Mouse (Mus musculus) kidney, adult 10 weeks (tissue): ENCODE results near the gene Hes6. TPM values are rescaled to one million over a fixed set of nuclear protein-coding genes. Genes with fewer than 3 reads are reported as not detected.

Experiments
- polyA plus RNA-seq: library from polyadenylated mRNA; stranded (reverse); fragments of 350-450 nt; fragmentation: Illumina TruSeq; extraction: RNeasy Lipid Tissue Mini Kit (QIAGEN cat#74804); gene quantifications from one replicate; pipeline ENCODE4 v1.2.3, GENCODE M21; 2014; ENCODE audit warnings: low read depth, low replicate concordance

Hes6 gene
- 0.44 TPM for polyA plus RNA-seq

GRCm38 (mm10) chr1:91413898-91414594 lies at the start of gene Hes6:
Gene Hes6, minus strand, starts transcription at chr1:91414038.

GRCm38 (mm10) chr1:91459059-91459809 lies 45.4 kb upstream of the Hes6 start, which contains the start of gene Per2:
Gene Per2, minus strand, starts transcription at chr1:91459324.

GRCm38 (mm10) chr1:91398260-91399062 lies 15.4 kb downstream of the Hes6 start, which contains the start of gene Ilkap:
Gene Ilkap, minus strand, starts transcription at chr1:91398815.

DNA sequence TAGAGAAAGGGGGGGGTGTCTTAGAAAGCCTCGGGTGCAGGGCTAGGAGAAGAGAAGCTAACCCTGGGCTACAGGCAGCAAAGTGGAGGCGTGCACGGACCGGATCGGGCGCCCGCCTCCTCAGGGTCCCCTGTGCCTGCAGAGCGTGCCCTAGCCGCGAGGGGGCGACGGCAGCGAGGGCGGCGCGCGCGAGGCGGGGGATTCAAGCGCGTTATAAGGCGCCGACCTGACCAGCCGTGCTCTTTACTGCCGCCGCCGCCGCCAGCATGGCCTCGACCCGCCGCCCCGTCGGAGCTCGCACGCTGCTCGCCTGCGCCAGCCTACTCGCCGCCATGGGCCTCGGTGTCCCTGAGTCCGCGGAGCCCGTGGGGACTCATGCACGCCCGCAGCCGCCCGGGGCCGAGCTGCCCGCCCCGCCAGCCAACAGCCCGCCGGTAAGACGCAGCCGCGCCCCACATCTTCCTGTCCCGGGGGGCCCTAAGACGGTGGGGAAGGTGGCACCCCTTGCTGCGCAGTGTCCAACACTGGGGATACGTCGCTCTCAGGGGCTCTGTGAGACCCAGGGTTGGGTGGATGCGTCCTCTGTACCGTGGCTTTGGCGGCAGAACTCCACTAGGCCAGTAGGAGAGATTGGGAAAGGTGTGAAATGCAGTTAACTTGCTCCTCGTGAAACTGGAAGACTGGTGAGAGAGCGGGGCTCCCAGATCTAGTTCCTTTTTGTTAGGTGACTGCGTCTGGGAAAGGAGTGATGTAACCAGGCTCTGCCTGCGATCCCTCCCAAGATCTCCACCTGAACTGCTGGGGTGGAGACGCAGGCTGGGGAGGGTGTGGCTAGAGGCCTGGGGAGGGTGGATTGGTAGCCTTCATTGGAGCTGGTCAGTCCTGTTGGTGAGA lies 47.4 kb downstream of the Hes6 start, which contains the start of gene Erfe:
Gene Erfe (plus strand): TSS at position 216 of the 894 bp plus-strand sequence.

Other genes with a start within 250 kb of the Hes6 start
- gene Ramp1, start 234.2 kb downstream of the Hes6 start, polyA plus RNA-seq, result not detected
- 90.8 TPM for gene Ube2f, start 163.7 kb downstream of the Hes6 start, polyA plus RNA-seq
- 25.8 TPM for gene Scly, start 115.7 kb downstream of the Hes6 start, polyA plus RNA-seq
- gene Espnl, start 92.0 kb downstream of the Hes6 start, polyA plus RNA-seq, result 0.08 TPM
- gene Klhl30, start 63.0 kb downstream of the Hes6 start, polyA plus RNA-seq, result not detected
- not detected for gene Erfe, start 47.6 kb downstream of the Hes6 start, polyA plus RNA-seq
- 39.9 TPM for gene Ilkap, start 15.2 kb downstream of the Hes6 start, polyA plus RNA-seq
- gene Per2, start 45.3 kb upstream of the Hes6 start, polyA plus RNA-seq, result 1.2 TPM
- 5.5 TPM for gene Traf3ip1, start 80.6 kb upstream of the Hes6 start, polyA plus RNA-seq
- 7.1 TPM for gene Asb1, start 126.5 kb upstream of the Hes6 start, polyA plus RNA-seq